Mouse (Mus musculus) midbrain, embryonic 14.5 days (tissue): ENCODE data around the gene Nxf7. TPM values are rescaled to one million over a fixed set of nuclear protein-coding genes. Genes with fewer than 3 reads are reported as not detected.
"Not testable (repeated sequence)": the region's sequence is repeated elsewhere in the genome, so short reads cannot be mapped to it uniquely, and the experiment has no call there.

Experiments used
- ATAC-seq: fragments of 200-750 bp; cut with Nextera tagmentation; 2 replicates; pipeline ENCODE4 v1.8.0; 2017; ENCODE audit warnings: moderate number of reproducible peaks, moderate library complexity; ENCODE audit not compliant: low FRiP score, low TSS enrichment
- DNase-seq: peaks from one replicate; pipeline ENCODE4 v3.0.0-alpha.2; 2015
- H3K27ac ChIP-seq: fragments of 300-500 bp; sonication (generic); replicated peaks from 2 replicates; pipeline ENCODE4 v1.5.1; 2014; ENCODE audit warnings: mild to moderate bottlenecking, low read depth, low read length, moderate library complexity
- H3K27me3 ChIP-seq: fragments of 300-500 bp; sonication (generic); 2 replicates; pipeline ENCODE4 v1.6.1; 2014; ENCODE audit warnings: low read length, control low read depth, mixed read lengths; ENCODE audit not compliant: control insufficient read depth, insufficient read depth
- H3K36me3 ChIP-seq: fragments of 300-500 bp; sonication (generic); 2 replicates; pipeline ENCODE4 v1.6.1; 2014; ENCODE audit warnings: low read length, control low read depth; ENCODE audit not compliant: control insufficient read depth, insufficient read depth
- H3K4me1 ChIP-seq: fragments of 300-500 bp; sonication (generic); 2 replicates; pipeline ENCODE4 v1.6.1; 2014; ENCODE audit warnings: mild to moderate bottlenecking, antibody characterized with exemption, low read length, control low read depth; ENCODE audit not compliant: control insufficient read depth, insufficient read depth
- H3K4me2 ChIP-seq: fragments of 300-500 bp; sonication (generic); 2 replicates; pipeline ENCODE4 v1.6.1; 2014; ENCODE audit warnings: mild to moderate bottlenecking, low read length, moderate library complexity
- H3K4me3 ChIP-seq: fragments of 300-500 bp; sonication (generic); replicated peaks from 2 replicates; pipeline ENCODE4 v1.5.1; 2014; ENCODE audit warnings: low read depth, low read length
- H3K9ac ChIP-seq: fragments of 300-500 bp; sonication (generic); replicated peaks from 2 replicates; pipeline ENCODE4 v1.6.1; 2014; ENCODE audit warnings: mild to moderate bottlenecking, low read length, moderate library complexity
- H3K9me3 ChIP-seq: fragments of 300-500 bp; sonication (generic); 2 replicates; pipeline ENCODE4 v1.6.1; 2016; ENCODE audit warnings: low read length, control low read depth, mixed read lengths; ENCODE audit not compliant: control insufficient read depth
- WGBS: fragments of 180-500 bp; shearing (Covaris S2); extraction: QIAGEN DNeasy Blood & Tissue Kit; methylation state at CpG from one replicate; pipeline ENCODE4 v1.1.7; 2014; 5-methylcytosine and 5-hydroxymethylcytosine counted together
- polyA plus RNA-seq: library from polyadenylated mRNA; unstranded; fragments of >200 nt; fragmentation: Nextera tagmentation; extraction: Ambion mirVana; gene quantifications from 2 replicates; pipeline ENCODE4 v1.2.1, GENCODE M21; 2014

Gene Nxf7
- polyA plus RNA-seq, 1 experiment from 2014 or later, result not detected

GRCm38 (mm10) chrX:135564934-135565333 is 33.6 kb downstream of the Nxf7 start:
- H3K4me1 ChIP-seq, H3K4me2 ChIP-seq, H3K4me3 ChIP-seq, ATAC-seq, H3K27me3 ChIP-seq, H3K27ac ChIP-seq, H3K9ac ChIP-seq, H3K36me3 ChIP-seq, DNase-seq, H3K9me3 ChIP-seq: not testable (repeated sequence)
- WGBS, result 53% methylated on average over 4 of the region's 4 CpGs

- H3K27me3 ChIP-seq, result no peaks in the 10 kb centered on the region
- no peaks in the 10 kb centered on the region for H3K4me1 ChIP-seq
- ATAC-seq, result no peak
- H3K27ac ChIP-seq, result no peak overlapping the region
- H3K36me3 ChIP-seq, result no peaks in the 10 kb centered on the region
- no peak for DNase-seq
- WGBS, result 44% methylated on average over 2 of the region's 2 CpGs
- H3K4me3 ChIP-seq, result no peak overlapping the region
- H3K9ac ChIP-seq, result no peak overlapping the region
- H3K9me3 ChIP-seq, result no peaks in the 10 kb centered on the region
- H3K4me2 ChIP-seq, result no peak overlapping the region
Observed at GRCm38 (mm10) chrX:135562841-135563240, 35.7 kb downstream of the Nxf7 start.

DNA sequence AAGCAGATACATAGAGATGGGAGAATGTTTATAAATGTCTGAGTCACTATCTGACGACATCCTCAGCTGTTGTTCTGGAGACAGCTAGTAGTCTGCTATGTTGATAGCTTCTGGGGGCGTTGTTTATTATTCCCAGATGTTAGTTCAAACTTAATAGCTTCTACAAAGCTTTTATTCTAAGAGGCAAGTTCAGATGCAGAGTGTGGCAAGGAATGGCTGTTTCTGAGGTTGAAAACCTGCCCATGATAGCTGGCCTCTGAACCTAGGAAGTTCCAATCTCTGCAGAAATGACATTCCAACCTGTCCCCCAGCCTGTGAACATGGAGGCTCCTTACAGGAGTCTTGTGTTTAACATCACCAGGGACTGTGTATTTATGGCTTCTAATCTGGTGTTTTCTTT is 36.9 kb downstream of the Nxf7 start:
- not testable (repeated sequence) for H3K27ac ChIP-seq, H3K4me2 ChIP-seq, H3K27me3 ChIP-seq, DNase-seq, H3K9me3 ChIP-seq, H3K36me3 ChIP-seq, H3K9ac ChIP-seq, H3K4me3 ChIP-seq, H3K4me1 ChIP-seq, ATAC-seq
- 64% methylated on average over 2 of the region's 2 CpGs for WGBS

GRCm38 (mm10) chrX:135560933-135561332 is 37.6 kb downstream of the Nxf7 start:
- 17% methylated on average over 4 of the region's 4 CpGs for WGBS
- peak; percentile 6 for DNase-seq
- ATAC-seq, result not testable (repeated sequence)

DNA sequence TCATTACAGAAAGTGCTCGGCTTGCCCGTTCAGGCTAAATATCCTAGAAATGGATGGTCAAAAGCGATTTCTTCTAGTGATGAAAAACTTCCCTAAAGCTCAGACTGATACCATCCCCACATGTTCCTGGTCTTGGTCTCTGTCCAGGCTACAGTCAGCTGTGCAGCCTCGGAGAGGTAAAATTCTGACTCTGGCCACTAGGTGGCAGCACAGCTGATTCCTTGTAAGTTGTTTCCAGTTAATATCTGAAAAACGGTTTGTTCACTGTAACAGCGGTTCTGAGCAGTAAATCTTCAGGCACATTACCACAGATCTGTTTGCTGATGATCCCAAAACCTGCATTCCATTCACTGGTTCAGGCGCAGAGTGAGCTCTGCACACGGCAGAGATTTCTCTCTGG is 38.9 kb downstream of the Nxf7 start:
- DNase-seq, result peak; percentile 50
- WGBS, result 27% methylated on average over 8 of the region's 8 CpGs
- not testable (repeated sequence) for ATAC-seq

More at GRCm38 (mm10) chrX:135560933-135561332, 37.6 kb downstream of the Nxf7 start:
- not testable (repeated sequence) for H3K27ac ChIP-seq, H3K36me3 ChIP-seq, H3K4me1 ChIP-seq, H3K27me3 ChIP-seq, H3K4me2 ChIP-seq, H3K9ac ChIP-seq, H3K9me3 ChIP-seq, H3K4me3 ChIP-seq

More for the DNA sequence above, 38.9 kb downstream of the Nxf7 start:
- H3K27ac ChIP-seq, H3K4me3 ChIP-seq, H3K4me2 ChIP-seq, H3K4me1 ChIP-seq, H3K9me3 ChIP-seq, H3K9ac ChIP-seq, H3K27me3 ChIP-seq, H3K36me3 ChIP-seq: not testable (repeated sequence)

Other genes starting within 250 kb of the Nxf7 start
- gene Gm5128, start 225.5 kb downstream of the Nxf7 start, polyA plus RNA-seq, result not detected in 2 replicates
- gene Gm7903, start 164.9 kb downstream of the Nxf7 start, polyA plus RNA-seq, result not detected in 2 replicates
- gene AV320801, start 104.2 kb downstream of the Nxf7 start, polyA plus RNA-seq, result not detected in 2 replicates
- not detected in 2 replicates for gene Prame, start 28.9 kb upstream of the Nxf7 start, polyA plus RNA-seq
- not detected in 2 replicates for gene Tcp11x2, start 95.0 kb upstream of the Nxf7 start, polyA plus RNA-seq
- not detected in 2 replicates for gene Tmsb15a, start 126.5 kb upstream of the Nxf7 start, polyA plus RNA-seq
- gene Armcx5, start 144.0 kb upstream of the Nxf7 start, polyA plus RNA-seq, result 8.3 and 10.8 TPM in 2 replicates
- gene Gprasp1, start 144.0 kb upstream of the Nxf7 start, polyA plus RNA-seq, result 129 and 235 TPM in 2 replicates
- gene Bhlhb9, start 198.8 kb upstream of the Nxf7 start, polyA plus RNA-seq, result 101 and 124 TPM in 2 replicates
- 134 and 181 TPM in 2 replicates for gene Gprasp2, start 240.3 kb upstream of the Nxf7 start, polyA plus RNA-seq